Mouse (Mus musculus) lung, adult 18-20 months (tissue): ENCODE measurements at regions not wholly inside any gene's neighbourhood (a gene's known extent, or its start where the extent isn't known, plus 50 kb on each side); places are given as distances from the start of the nearest gene placed in this dataset.
A peak's percentile ranks its signal among the peaks of the same experiment; 100 is the strongest.
"Not testable (repeated sequence)": the region's sequence is repeated elsewhere in the genome, so short reads cannot be mapped to it uniquely, and the experiment has no call there.

Source experiments
- DNase-seq, 2 experiments: peaks; one replicate each; pipeline ENCODE4 v3.0.0; 2022; ENCODE audit warnings: mixed read lengths in 2 of 2

- DNase-seq = peak; percentile 3 to 20
These were observed 451.3 kb upstream of the Ube2e3 start for GRCm38 (mm10) chr2:78416574-78417109.

GRCm38 (mm10) chr2:78412985-78413384 is 454.9 kb upstream of the Ube2e3 start:
- DNase-seq = no peak

- no peak for DNase-seq
These were observed 457.7 kb upstream of the Cwc22 start for GRCm38 (mm10) chr2:78403890-78404289.

GRCm38 (mm10) chr2:78399236-78399635 is 453.1 kb upstream of the Cwc22 start:
- DNase-seq = no peak

GRCm38 (mm10) chr2:78396924-78397323 is 450.7 kb upstream of the Cwc22 start:
- DNase-seq = no peak

GRCm38 (mm10) chr2:78393090-78393489 is 446.9 kb upstream of the Cwc22 start:
- DNase-seq = no peak

GRCm38 (mm10) chr2:78392425-78392824 is 446.2 kb upstream of the Cwc22 start:
- no peak for DNase-seq

GRCm38 (mm10) chr2:78388001-78388400 is 441.8 kb upstream of the Cwc22 start:
- DNase-seq = no peak

- no peak for DNase-seq
These were observed 435.1 kb upstream of the Cwc22 start for GRCm38 (mm10) chr2:78381234-78381633.

GRCm38 (mm10) chr2:78331736-78332475 is 385.7 kb upstream of the Cwc22 start:
- no peak for DNase-seq

- no peak for DNase-seq
These were observed 379.9 kb upstream of the Cwc22 start for GRCm38 (mm10) chr2:78326091-78326490.

GRCm38 (mm10) chr2:78322216-78322965 is 376.2 kb upstream of the Cwc22 start:
- no peak for DNase-seq

- DNase-seq = no peak
These were observed 365.8 kb upstream of the Cwc22 start for GRCm38 (mm10) chr2:78311766-78312491.

- DNase-seq = no peak
These were observed 363.2 kb upstream of the Cwc22 start for GRCm38 (mm10) chr2:78309361-78309760.

GRCm38 (mm10) chr2:78306897-78307296 is 360.7 kb upstream of the Cwc22 start:
- no peak for DNase-seq

GRCm38 (mm10) chr2:78291665-78292064 is 345.5 kb upstream of the Cwc22 start:
- DNase-seq = peak in 1 of 2 experiments; percentile 3

GRCm38 (mm10) chr2:78284806-78285205 is 338.6 kb upstream of the Cwc22 start:
- DNase-seq = no peak

- DNase-seq = no peak
These were observed 337.4 kb upstream of the Cwc22 start for GRCm38 (mm10) chr2:78283605-78284004.

GRCm38 (mm10) chr2:78281846-78282245 is 335.7 kb upstream of the Cwc22 start:
- DNase-seq = not testable (repeated sequence)

- DNase-seq = peak in 1 of 2 experiments; percentile 1
These were observed 334.2 kb upstream of the Cwc22 start for GRCm38 (mm10) chr2:78280219-78280915.

GRCm38 (mm10) chr2:78279382-78280056 is 333.3 kb upstream of the Cwc22 start:
- DNase-seq = peak; percentile 17 to 48

GRCm38 (mm10) chr2:78278630-78279029 is 332.5 kb upstream of the Cwc22 start:
- DNase-seq = no peak
